ENCODE assay signal across 29 mouse cellular contexts in genomic region chr16:76957491-76957890, GRCm38 (mm10). TPM values are rescaled to one million over a fixed set of nuclear protein-coding genes. Genes with fewer than 3 reads are reported as not detected.
DNase-seq lines count a peak whose midpoint lies in the region; ATAC-seq lines count a peak whose summit lies in the region.
"Had no signal": no experiment of that assay in that cellular context is flagged by ENCODE, and none has a peak within 500 bp of the region (broad histone marks: within the 10 kb centered on the region; RNA-seq: fewer than 3 reads in every experiment).

No protein-coding gene starts in this region.

- H3K4me3 ChIP-seq in intestine, embryonic 16.5 days (ENCODE audit: low read length), result no peak overlapping the region
- H3K4me3 ChIP-seq: embryonic facial prominence, embryonic 10.5 days; embryonic facial prominence, embryonic 13.5 days; erythroblast, embryonic 14.5 days; forebrain, embryonic 12.5 days; heart, embryonic 13.5 days; hindbrain, embryonic 10.5 days; hindbrain, embryonic 13.5 days; intestine, embryonic 15.5 days had no signal

- DNase-seq in gastrocnemius, postnatal 25 days, result peak; percentile 16
- DNase-seq in gastrocnemius, adult 8-10 months (ENCODE audit: low spot score in 2 of 2), result no peak
- peak; percentile 56 for DNase-seq in 3T3-L1 (ENCODE audit: low read depth, low spot score)
- DNase-seq in R1 (ENCODE audit: low read depth, low spot score), result peak; percentile 1
- no peak for DNase-seq in cerebellum, postnatal 14 days
- DNase-seq: adrenal gland, adult 2 months; adrenal gland, postnatal 14 days; cerebellum, adult 11 months; cerebellum, adult 2 months; cerebellum, adult 9-11 months; cerebellum, postnatal 36 days; embryo, embryonic 11 days; gastrocnemius, postnatal 10 days; heart, adult 11 months; heart, postnatal 36 days; kidney, adult 18-20 months; kidney, adult 9 months had no signal

- no peaks in the 10 kb centered on the region for H3K27me3 ChIP-seq in intestine, embryonic 16.5 days (replicated peaks; ENCODE audit: control insufficient read depth, insufficient read depth, low read length)
- H3K27me3 ChIP-seq: embryonic facial prominence, embryonic 13.5 days; forebrain, embryonic 12.5 days; heart, embryonic 13.5 days; hindbrain, embryonic 13.5 days; intestine, embryonic 15.5 days had no signal

- ATAC-seq in intestine, embryonic 16.5 days, result no peak
- ATAC-seq: CD4-positive, CD25-positive, alpha-beta regulatory T cell, adult 4 months; forebrain, embryonic 16.5 days; hindbrain, embryonic 16.5 days; intestine, embryonic 15.5 days had no signal

- H3K4me1 ChIP-seq in intestine, embryonic 16.5 days (ENCODE audit: control insufficient read depth, insufficient read depth, low read length), result no peaks in the 10 kb centered on the region
- H3K4me1 ChIP-seq: embryonic facial prominence, embryonic 10.5 days; forebrain, embryonic 12.5 days; hindbrain, embryonic 10.5 days; hindbrain, embryonic 13.5 days; intestine, embryonic 15.5 days had no signal

- H3K4me2 ChIP-seq in intestine, embryonic 16.5 days (ENCODE audit: low read depth, low read length), result no peak overlapping the region
- H3K4me2 ChIP-seq: embryonic facial prominence, embryonic 13.5 days; forebrain, embryonic 12.5 days; heart, embryonic 13.5 days; hindbrain, embryonic 13.5 days; intestine, embryonic 15.5 days had no signal

- no peaks in the 10 kb centered on the region for H3K36me3 ChIP-seq in intestine, embryonic 16.5 days (ENCODE audit: control insufficient read depth, insufficient read depth, low read length)
- H3K36me3 ChIP-seq: embryonic facial prominence, embryonic 10.5 days; embryonic facial prominence, embryonic 13.5 days; forebrain, embryonic 12.5 days; heart, embryonic 13.5 days; hindbrain, embryonic 10.5 days; hindbrain, embryonic 13.5 days; intestine, embryonic 15.5 days had no signal

- H3K9me3 ChIP-seq in intestine, embryonic 16.5 days (ENCODE audit: control insufficient read depth, low read length), result no peaks in the 10 kb centered on the region
- H3K9me3 ChIP-seq: embryonic facial prominence, embryonic 10.5 days; embryonic facial prominence, embryonic 13.5 days; forebrain, embryonic 12.5 days; heart, embryonic 13.5 days; hindbrain, embryonic 10.5 days; hindbrain, embryonic 13.5 days; intestine, embryonic 15.5 days had no signal

- no peak overlapping the region for H3K9ac ChIP-seq in intestine, embryonic 16.5 days (ENCODE audit: low read depth, low read length)
- H3K9ac ChIP-seq: embryonic facial prominence, embryonic 13.5 days; forebrain, embryonic 12.5 days; heart, embryonic 13.5 days; hindbrain, embryonic 13.5 days; intestine, embryonic 15.5 days had no signal

- H3K27ac ChIP-seq in intestine, embryonic 16.5 days (ENCODE audit: low read length), result no peak overlapping the region
- H3K27ac ChIP-seq: embryonic facial prominence, embryonic 10.5 days; embryonic facial prominence, embryonic 13.5 days; forebrain, embryonic 12.5 days; heart, embryonic 13.5 days; hindbrain, embryonic 10.5 days; hindbrain, embryonic 13.5 days; intestine, embryonic 15.5 days had no signal

- WGBS in intestine, embryonic 16.5 days, result 72% methylated on average over 3 of the region's 3 CpGs

RNA-seq across cellular contexts. Expression of gene Usp25, which starts 56.0 kb away (rescaled TPM):
- total RNA-seq in gastrocnemius, postnatal 25 days (2021), result 10 to 100 TPM; 75.0 to 88.3 TPM
- total RNA-seq in gastrocnemius, adult 8-10 months (2022), result 100 to 1,000 TPM; 103 to 117 (median 108) TPM
- 4.1 and 9.6 TPM in 2 replicates for polyA plus RNA-seq in intestine, embryonic 16.5 days (2015; fragmentation: Nextera tagmentation; extraction: Ambion mirVana)

Comparison
In these comparisons a context has a peak if more than half of its experiments do, and no peak if none do; other contexts are left out.
1. DNase-seq: peak in gastrocnemius, postnatal 25 days (single experiment), 3T3-L1 (single experiment) and R1 (single experiment); none in gastrocnemius, adult 8-10 months (0 of 2) and cerebellum, postnatal 14 days (0 of 2).